Mouse (Mus musculus) brain, embryonic 14.5 days (tissue): ENCODE measurements around the gene Ikbke.

Source experiments
- CTCF ChIP-seq: fragments of 200-500 bp; IDR thresholded peaks from 2 replicates; pipeline ENCODE4 v1.5.1; 2012; ENCODE audit warnings: inconsistent platforms, mild to moderate bottlenecking, moderate library complexity, borderline replicate concordance; ENCODE audit not compliant: insufficient read depth, insufficient read length; ENCODE audit errors: extremely low read depth
- POLR2A ChIP-seq: fragments of 200-500 bp; IDR thresholded peaks from 2 replicates; pipeline ENCODE4 v1.6.1; 2012; ENCODE audit warnings: mild to moderate bottlenecking, inconsistent platforms, borderline replicate concordance; ENCODE audit not compliant: poor library complexity, insufficient read depth, insufficient read length, severe bottlenecking; ENCODE audit errors: extremely low read depth

DNA sequence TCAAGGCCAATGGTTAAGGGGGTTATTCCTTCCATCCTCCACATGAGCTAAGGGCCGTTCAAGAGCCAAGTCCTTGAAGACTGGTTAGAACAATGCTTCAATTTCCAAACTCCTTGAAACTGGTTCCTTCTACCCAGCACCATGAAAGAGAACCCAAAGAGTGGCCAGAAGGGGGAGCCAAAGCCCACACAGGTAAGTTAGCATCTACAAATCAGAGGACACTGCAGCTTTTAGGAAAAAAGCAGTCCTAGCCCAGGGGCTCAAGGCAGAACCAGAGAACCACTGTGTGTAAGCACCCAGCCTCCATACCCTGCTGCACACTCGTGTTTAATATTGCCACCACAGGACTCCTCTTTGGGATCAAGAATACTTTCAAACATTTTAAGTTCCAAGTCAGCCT lies 11.2 kb upstream of the Ikbke start:
- peak; percentile 69; the same call in 1 of the 2 replicates for TF ChIP-seq CTCF
- no peak for TF ChIP-seq POLR2A
